Mouse (Mus musculus) lung, embryonic 14.5 days (tissue): Measurements from ENCODE around the gene Edil3. TPM values are rescaled to one million over a fixed set of nuclear protein-coding genes. Genes with fewer than 3 reads are reported as not detected.
"Not testable (repeated sequence)": the region's sequence is repeated elsewhere in the genome, so short reads cannot be mapped to it uniquely, and the experiment has no call there.

Source experiments
- ATAC-seq: fragments of 200-750 bp; cut with Nextera tagmentation; 2 replicates; pipeline ENCODE4 v1.8.0; 2017; ENCODE audit warnings: mild to moderate bottlenecking, moderate TSS enrichment, moderate library complexity; ENCODE audit not compliant: insufficient read depth
- DNase-seq: peaks from one replicate; pipeline ENCODE4 v3.0.0-alpha.2; 2015
- H3K27ac ChIP-seq: fragments of 300-500 bp; sonication (generic); 2 replicates; pipeline ENCODE4 v1.5.1; 2014; ENCODE audit warnings: low read depth, mild to moderate bottlenecking, moderate library complexity
- H3K27me3 ChIP-seq: fragments of 300-500 bp; sonication (generic); 2 replicates; pipeline ENCODE4 v1.6.1; 2014; ENCODE audit warnings: low read length, control low read depth; ENCODE audit not compliant: insufficient read depth
- H3K36me3 ChIP-seq: fragments of 300-500 bp; sonication (generic); 2 replicates; pipeline ENCODE4 v1.6.1; 2014; ENCODE audit warnings: control low read depth; ENCODE audit not compliant: insufficient read depth
- H3K4me1 ChIP-seq: fragments of 300-500 bp; sonication (generic); 2 replicates; pipeline ENCODE4 v1.6.1; 2014; ENCODE audit warnings: antibody characterized with exemption, control low read depth; ENCODE audit not compliant: insufficient read depth
- H3K4me2 ChIP-seq: fragments of 300-500 bp; sonication (generic); 2 replicates; pipeline ENCODE4 v1.6.1; 2014; ENCODE audit warnings: mild to moderate bottlenecking
- H3K4me3 ChIP-seq: fragments of 300-500 bp; sonication (generic); 2 replicates; pipeline ENCODE4 v1.5.1; 2014; ENCODE audit warnings: low read depth, low read length
- H3K9ac ChIP-seq: fragments of 300-500 bp; sonication (generic); 2 replicates; pipeline ENCODE4 v1.6.1; 2014
- H3K9me3 ChIP-seq: fragments of 300-500 bp; sonication (generic); 2 replicates; pipeline ENCODE4 v1.6.1; 2016; ENCODE audit warnings: low read depth, low read length, control low read depth
- CTCF ChIP-seq: IDR thresholded peaks from 2 replicates; pipeline ENCODE4 v1.5.1; 2016; ENCODE audit warnings: antibody characterized with exemption, low read depth
- WGBS: fragments of 180-500 bp; shearing (Covaris S2); extraction: QIAGEN DNeasy Blood & Tissue Kit; methylation state at CpG from one replicate; pipeline ENCODE4 v1.1.7; 2014; 5-methylcytosine and 5-hydroxymethylcytosine counted together
- polyA plus RNA-seq: library from polyadenylated mRNA; unstranded; fragments of >200 nt; fragmentation: Nextera tagmentation; extraction: Ambion mirVana; gene quantifications from 2 replicates; pipeline ENCODE4 v1.2.1, GENCODE M21; 2014

Edil3 gene
- polyA plus RNA-seq, 1 experiment from 2014 or later: 8.9 TPM

DNA sequence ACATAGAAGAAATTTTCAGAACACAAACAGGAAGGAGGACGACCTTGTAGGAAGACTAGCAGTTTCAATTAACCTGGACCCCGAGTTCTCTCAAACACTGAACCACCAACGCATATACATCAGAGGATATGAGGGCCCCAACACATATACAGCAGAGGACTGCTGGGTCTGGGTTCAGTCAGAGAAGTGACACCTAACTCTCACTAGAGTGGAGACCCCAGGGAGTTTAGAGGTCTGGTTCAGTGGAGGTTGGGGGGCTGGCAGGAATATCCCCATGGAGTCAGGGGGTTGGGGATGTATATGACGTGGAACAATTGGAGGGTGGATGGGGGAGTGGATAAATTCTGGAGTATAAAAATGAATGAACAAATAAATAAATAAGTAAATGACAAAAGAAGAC lies 151.1 kb downstream of the Edil3 start:
- H3K4me1 ChIP-seq: no peaks in the 10 kb centered on the region
- no peaks in the 10 kb centered on the region for H3K9me3 ChIP-seq
- no peak for TF ChIP-seq CTCF
- H3K36me3 ChIP-seq: no peaks in the 10 kb centered on the region
- H3K9ac ChIP-seq: no peak overlapping the region
- H3K4me3 ChIP-seq: no peak overlapping the region
- ATAC-seq: no peak
- H3K27ac ChIP-seq: no peak overlapping the region
- no peaks in the 10 kb centered on the region for H3K27me3 ChIP-seq
- H3K4me2 ChIP-seq: no peak overlapping the region
- 60% methylated on average over 4 of the region's 4 CpGs for WGBS
- no peak for DNase-seq

DNA sequence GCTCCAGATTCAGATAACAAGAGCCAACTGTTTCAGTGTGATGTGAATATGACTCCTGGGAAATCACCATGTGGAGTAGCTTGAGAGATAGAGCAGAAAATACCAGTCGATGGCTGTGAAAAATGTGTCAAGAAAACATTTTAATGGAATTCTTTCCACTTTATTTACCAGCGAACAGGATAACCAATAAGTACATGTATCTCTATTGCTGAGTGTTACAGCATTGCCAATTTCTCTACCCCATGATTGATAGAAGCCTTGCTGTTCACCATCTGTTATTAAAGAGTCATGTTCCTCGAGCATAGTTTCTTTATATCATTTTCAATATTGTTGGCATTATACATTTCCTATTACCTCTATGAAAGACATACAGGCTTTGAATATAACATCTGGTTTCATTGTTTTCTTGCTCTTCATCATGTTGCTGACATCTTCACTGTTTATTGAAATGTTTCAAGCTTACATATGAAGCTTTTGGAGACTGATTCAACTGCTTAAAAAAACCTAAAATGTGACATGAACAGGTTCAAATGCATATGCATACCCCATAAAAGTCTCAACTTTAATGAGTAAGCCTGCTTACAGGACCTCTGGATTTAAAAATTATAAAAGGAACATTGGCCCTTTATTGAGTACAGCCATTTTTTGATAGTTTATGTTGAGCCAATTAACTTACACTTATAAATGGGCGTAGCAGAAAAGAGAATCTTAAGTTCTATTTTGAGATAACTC lies 186.6 kb downstream of the Edil3 start:
- Histone ChIP-seq H3K36me3 (no peaks in the 10 kb centered on the region), H3K4me3 (no peak overlapping the region), H3K9me3 (no peaks in the 10 kb centered on the region), H3K4me1 (no peaks in the 10 kb centered on the region), H3K27ac (no peak overlapping the region), H3K4me2 (no peak overlapping the region), H3K9ac (no peak overlapping the region), H3K27me3 (no peaks in the 10 kb centered on the region)
- WGBS: 76% methylated on average over 4 of the region's 4 CpGs
- DNase-seq (no peak), ATAC-seq (no peak)
- TF ChIP-seq CTCF: no peak

DNA sequence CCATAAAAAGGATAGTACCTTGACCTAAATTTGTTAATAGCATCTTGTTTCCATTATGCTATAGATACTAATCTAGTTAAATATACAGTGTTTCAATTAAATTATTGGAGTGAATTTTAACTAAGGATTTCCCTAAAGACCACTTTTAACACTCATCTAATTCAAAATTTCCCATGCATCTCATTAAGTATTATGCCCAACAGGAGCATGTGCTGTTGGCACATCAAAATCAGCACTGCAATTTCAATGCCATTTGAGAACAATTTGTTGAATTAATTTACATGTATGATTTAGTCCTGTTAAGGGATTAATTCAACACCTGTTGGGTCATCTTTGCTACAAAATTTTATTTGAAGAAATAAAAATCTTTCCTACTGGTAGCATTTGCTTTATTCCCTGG lies 191.2 kb downstream of the Edil3 start:
- no peak overlapping the region for H3K4me3 ChIP-seq
- DNase-seq (no peak), ATAC-seq (no peak)
- no peak overlapping the region for H3K4me2 ChIP-seq
- no peak for TF ChIP-seq CTCF
- no peak overlapping the region for H3K27ac ChIP-seq
- H3K36me3 ChIP-seq: no peaks in the 10 kb centered on the region
- H3K9me3 ChIP-seq: no peaks in the 10 kb centered on the region
- no peaks in the 10 kb centered on the region for H3K4me1 ChIP-seq
- H3K27me3 ChIP-seq: no peaks in the 10 kb centered on the region
- no peak overlapping the region for H3K9ac ChIP-seq

DNA sequence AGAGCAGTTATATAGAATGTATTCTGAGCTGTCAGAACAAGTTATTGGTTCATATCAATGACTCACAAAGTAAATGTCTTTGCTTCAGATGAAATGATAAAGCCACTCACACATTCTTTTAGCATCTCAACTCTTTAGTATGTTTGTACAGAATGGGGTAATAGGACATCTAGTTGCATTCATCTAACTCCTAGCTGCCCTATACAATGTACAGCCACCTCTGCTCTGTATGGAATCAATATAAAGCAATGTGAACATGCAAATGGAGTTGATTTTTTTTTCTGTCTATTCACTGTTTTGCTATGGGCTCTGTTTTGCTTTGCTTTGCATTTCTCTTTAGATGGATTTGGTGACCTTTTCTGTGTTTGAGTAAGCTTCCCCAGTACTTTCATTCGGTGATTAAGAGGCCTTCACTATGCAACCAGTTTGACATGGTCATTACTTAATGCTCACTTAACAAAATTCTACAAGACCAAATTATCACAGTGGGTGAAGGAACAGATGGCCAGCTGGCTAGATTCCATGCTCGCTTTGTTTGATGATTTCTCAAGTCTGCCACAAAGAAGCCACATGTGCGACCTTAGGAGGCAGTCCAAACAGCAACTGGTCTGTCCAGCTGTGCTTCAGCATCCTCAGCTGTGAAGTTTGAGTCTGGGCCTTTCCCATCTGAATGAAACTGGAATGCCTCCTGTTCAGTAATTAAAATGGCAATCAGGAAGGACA lies 208.7 kb downstream of the Edil3 start:
- Histone ChIP-seq H3K27ac (no peak overlapping the region), H3K27me3 (no peaks in the 10 kb centered on the region), H3K9ac (no peak overlapping the region), H3K4me3 (no peak overlapping the region), H3K36me3 (no peaks in the 10 kb centered on the region), H3K9me3 (no peaks in the 10 kb centered on the region), H3K4me2 (no peak overlapping the region), H3K4me1 (no peaks in the 10 kb centered on the region)
- ATAC-seq: peak; percentile 98
- no peak for TF ChIP-seq CTCF
- peak; percentile 91 for DNase-seq
- WGBS: 16% methylated on average over 3 of the region's 3 CpGs

DNA sequence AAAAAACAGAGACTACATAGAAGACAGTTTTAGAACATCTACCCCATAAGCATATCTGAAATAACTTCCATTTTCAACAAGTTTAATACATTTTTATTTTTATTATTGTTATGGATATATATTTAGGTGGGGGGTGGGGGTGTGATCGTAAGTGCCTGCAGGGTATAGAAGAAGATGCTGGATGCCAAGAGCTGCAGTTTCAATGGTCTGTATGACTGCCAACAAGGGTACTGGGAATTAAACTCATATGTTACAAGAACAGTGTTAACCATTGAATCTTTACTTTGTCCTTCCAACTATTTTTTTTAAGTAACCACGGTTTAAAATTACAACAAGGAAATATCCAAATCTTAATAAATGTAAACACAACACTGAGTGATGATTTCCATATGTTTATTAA lies 214.4 kb downstream of the Edil3 start:
- H3K27ac ChIP-seq: no peak overlapping the region
- H3K4me2 ChIP-seq: no peak overlapping the region
- H3K4me1 ChIP-seq: no peaks in the 10 kb centered on the region
- H3K4me3 ChIP-seq: no peak overlapping the region
- H3K9me3 ChIP-seq: no peaks in the 10 kb centered on the region
- 44% methylated on average over 2 of the region's 2 CpGs for WGBS
- H3K9ac ChIP-seq: no peak overlapping the region
- H3K36me3 ChIP-seq: no peaks in the 10 kb centered on the region
- peak; percentile 32 for DNase-seq
- no peaks in the 10 kb centered on the region for H3K27me3 ChIP-seq
- TF ChIP-seq CTCF: no peak
- ATAC-seq: no peak

DNA sequence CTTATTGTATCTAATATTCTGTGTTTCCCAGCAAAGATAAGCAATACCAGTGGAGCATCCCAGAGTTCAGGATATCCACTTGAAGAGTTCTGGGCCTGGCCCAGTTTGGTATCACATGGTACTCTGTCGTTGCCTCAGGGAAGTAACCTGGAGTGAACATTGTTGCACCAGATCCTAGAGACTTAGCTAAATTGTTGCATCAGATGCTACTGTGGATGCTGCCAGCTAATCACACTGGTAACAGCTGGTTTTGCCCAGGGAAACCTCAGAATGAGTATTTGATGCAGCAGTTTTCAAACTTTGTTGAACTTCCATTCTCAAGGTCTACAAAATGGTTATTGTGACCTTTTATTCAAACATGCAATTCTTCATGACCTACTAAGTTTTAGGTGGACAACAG lies 220.2 kb downstream of the Edil3 start:
- DNase-seq: no peak
- Histone ChIP-seq H3K27ac (no peak overlapping the region), H3K36me3 (no peaks in the 10 kb centered on the region), H3K27me3 (no peaks in the 10 kb centered on the region), H3K9me3 (no peaks in the 10 kb centered on the region), H3K4me1 (no peaks in the 10 kb centered on the region), H3K4me3 (no peak overlapping the region), H3K9ac (no peak overlapping the region), H3K4me2 (no peak overlapping the region)
- ATAC-seq: no peak
- no peak for TF ChIP-seq CTCF
- WGBS: 89% methylated on average over 1 of the region's 1 CpGs

DNA sequence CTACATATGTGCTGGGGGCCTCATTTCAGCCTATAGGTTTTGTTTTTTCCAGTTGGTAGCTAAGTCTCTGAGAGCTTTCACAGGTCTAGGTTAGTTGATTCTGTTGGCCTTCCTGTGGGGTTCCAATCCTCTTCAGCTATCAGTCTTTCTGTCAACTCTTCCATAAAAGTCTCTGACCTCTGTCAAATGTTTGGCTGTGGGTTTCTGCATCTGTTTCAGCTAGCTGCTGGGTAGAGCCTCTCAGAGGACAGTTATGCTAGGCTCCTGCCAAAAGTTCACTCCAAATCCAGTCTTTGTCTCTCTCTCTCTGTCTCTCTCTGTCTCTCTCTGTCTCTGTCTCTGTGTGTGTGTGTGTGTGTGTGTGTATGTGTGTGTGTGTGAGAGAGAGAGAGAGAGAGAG lies 248.9 kb downstream of the Edil3 start:
- H3K4me3 ChIP-seq, H3K9ac ChIP-seq, H3K27ac ChIP-seq, ATAC-seq, H3K4me2 ChIP-seq, DNase-seq, H3K4me1 ChIP-seq, H3K27me3 ChIP-seq, H3K9me3 ChIP-seq, H3K36me3 ChIP-seq: not testable (repeated sequence)
